Mouse (Mus musculus) neural tube, embryonic 10.5 days (tissue): Measurements from ENCODE around the gene Rab40c.

ENCODE experiments used
- DNase-seq: peaks from one replicate; pipeline ENCODE4 v3.0.0-alpha.2; 2017; ENCODE audit warnings: low spot score; ENCODE audit errors: extremely low spot score

Rab40c gene

GRCm38 (mm10) chr17:25919144-25919785 lies at the start of gene Rab40c:
Gene Rab40c (minus strand): TSS chr17:25919727.
- DNase-seq: no peak

GRCm38 (mm10) chr17:25968176-25968575 lies 48.6 kb upstream of the Rab40c start:
- no peak for DNase-seq

GRCm38 (mm10) chr17:25967652-25968051 lies 48.1 kb upstream of the Rab40c start:
- no peak for DNase-seq

- DNase-seq: no peak
These were observed 44.7 kb upstream of the Rab40c start for GRCm38 (mm10) chr17:25964271-25964670.

- DNase-seq: no peak
These were observed 42.9 kb upstream of the Rab40c start for GRCm38 (mm10) chr17:25962413-25962905.

GRCm38 (mm10) chr17:25961566-25961965 lies 42.0 kb upstream of the Rab40c start:
- DNase-seq: no peak

GRCm38 (mm10) chr17:25959630-25960467 lies 40.3 kb upstream of the Rab40c start:
- DNase-seq: no peak

- DNase-seq: no peak
These were observed 39.4 kb upstream of the Rab40c start for GRCm38 (mm10) chr17:25958771-25959494.

GRCm38 (mm10) chr17:25957586-25958051 lies 38.1 kb upstream of the Rab40c start:
- no peak for DNase-seq

GRCm38 (mm10) chr17:25956631-25957030 lies 37.1 kb upstream of the Rab40c start:
- no peak for DNase-seq

- DNase-seq: no peak
These were observed 36.7 kb upstream of the Rab40c start for GRCm38 (mm10) chr17:25956201-25956600.

- no peak for DNase-seq
These were observed 36.2 kb upstream of the Rab40c start for GRCm38 (mm10) chr17:25955736-25956135.

GRCm38 (mm10) chr17:25954671-25955070 lies 35.1 kb upstream of the Rab40c start:
- no peak for DNase-seq

- DNase-seq: no peak
These were observed 33.6 kb upstream of the Rab40c start for GRCm38 (mm10) chr17:25953161-25953560.

GRCm38 (mm10) chr17:25951803-25952623 lies 32.5 kb upstream of the Rab40c start, which contains the start of gene A930017K11Rik:
Gene A930017K11Rik (minus strand): TSS chr17:25952565.
- peak; percentile 38 for DNase-seq

GRCm38 (mm10) chr17:25951225-25951802 lies 31.8 kb upstream of the Rab40c start:
- no peak for DNase-seq

- no peak for DNase-seq
These were observed 31.2 kb upstream of the Rab40c start for GRCm38 (mm10) chr17:25950706-25951105.

- no peak for DNase-seq
These were observed 30.5 kb upstream of the Rab40c start for GRCm38 (mm10) chr17:25949981-25950380.

GRCm38 (mm10) chr17:25948051-25948450 lies 28.5 kb upstream of the Rab40c start:
- DNase-seq: no peak

GRCm38 (mm10) chr17:25947576-25947975 lies 28.0 kb upstream of the Rab40c start:
- no peak for DNase-seq
